Mouse (Mus musculus) cerebellum, adult 2 months (tissue): ENCODE measurements at regions not wholly inside any gene's neighbourhood (a gene's known extent, or its start where the extent isn't known, plus 50 kb on each side); places are given as distances from the start of the nearest gene placed in this dataset.

Source experiments
- DNase-seq, 2 experiments: peaks; one replicate each; pipeline ENCODE4 v3.0.0; 2021
- H3K27ac ChIP-seq: fragments of 200-500 bp; 2 replicates; pipeline ENCODE4 v1.5.1; 2012; ENCODE audit warnings: low read length, control low read depth, inconsistent platforms; ENCODE audit not compliant: insufficient read depth
- H3K27me3 ChIP-seq: fragments of 200-500 bp; 2 replicates; pipeline ENCODE4 v1.6.1; 2012; ENCODE audit warnings: inconsistent platforms, mild to moderate bottlenecking, low read length, moderate library complexity; ENCODE audit not compliant: control insufficient read depth, insufficient read depth
- H3K4me1 ChIP-seq: fragments of 200-500 bp; 2 replicates; pipeline ENCODE4 v1.6.1; 2011; ENCODE audit warnings: low read length; ENCODE audit not compliant: control insufficient read depth, insufficient read depth
- H3K4me3 ChIP-seq: fragments of 200-500 bp; replicated peaks from 2 replicates; pipeline ENCODE3; 2011; ENCODE audit warnings: mild to moderate bottlenecking, low read depth, low read length, control low read depth; ENCODE audit not compliant: insufficient read depth
- CTCF ChIP-seq: fragments of 200-500 bp; IDR thresholded peaks from 2 replicates; pipeline ENCODE4 v1.5.1; 2011; ENCODE audit warnings: low read depth, mild to moderate bottlenecking, control low read depth, low read length, moderate library complexity, borderline replicate concordance; ENCODE audit not compliant: insufficient read depth
- POLR2A ChIP-seq: fragments of 200-500 bp; IDR thresholded peaks from 2 replicates; pipeline ENCODE4 v1.6.1; 2011; ENCODE audit warnings: low read length, control low read depth, borderline replicate concordance; ENCODE audit not compliant: insufficient read depth
- WGBS: fragments of 180-500 bp; shearing (Covaris S2); methylation state at CpG from one replicate; pipeline ENCODE4 v1.1.7; 2018; 5-methylcytosine and 5-hydroxymethylcytosine counted together

DNA sequence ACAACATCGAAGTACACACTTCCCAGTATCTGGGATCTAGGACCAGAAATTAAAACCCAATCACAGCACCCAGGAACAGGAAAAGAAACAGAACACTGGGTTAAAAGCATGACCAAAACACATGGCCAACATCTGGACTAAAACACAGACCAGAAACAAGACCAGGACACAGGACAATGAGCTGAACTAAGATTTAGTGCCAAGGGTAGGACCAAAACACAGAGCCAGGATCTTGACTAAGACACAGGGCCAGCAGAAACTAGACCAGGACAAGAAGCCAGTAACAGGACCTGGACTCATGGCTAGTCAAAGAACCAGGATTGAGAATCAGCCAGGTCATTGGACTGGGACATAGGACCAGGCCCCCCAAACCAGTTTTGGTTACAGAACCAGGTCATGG lies 149.6 kb upstream of the Klf6 start:
- TF ChIP-seq POLR2A (no peak), CTCF (no peak)
- Histone ChIP-seq H3K27ac (no peak overlapping the region), H3K4me3 (no peak overlapping the region), H3K27me3 (no peaks in the 10 kb centered on the region), H3K4me1 (no peaks in the 10 kb centered on the region)
- DNase-seq, result no peak
- WGBS, result 76% methylated on average over 1 of the region's 1 CpGs

DNA sequence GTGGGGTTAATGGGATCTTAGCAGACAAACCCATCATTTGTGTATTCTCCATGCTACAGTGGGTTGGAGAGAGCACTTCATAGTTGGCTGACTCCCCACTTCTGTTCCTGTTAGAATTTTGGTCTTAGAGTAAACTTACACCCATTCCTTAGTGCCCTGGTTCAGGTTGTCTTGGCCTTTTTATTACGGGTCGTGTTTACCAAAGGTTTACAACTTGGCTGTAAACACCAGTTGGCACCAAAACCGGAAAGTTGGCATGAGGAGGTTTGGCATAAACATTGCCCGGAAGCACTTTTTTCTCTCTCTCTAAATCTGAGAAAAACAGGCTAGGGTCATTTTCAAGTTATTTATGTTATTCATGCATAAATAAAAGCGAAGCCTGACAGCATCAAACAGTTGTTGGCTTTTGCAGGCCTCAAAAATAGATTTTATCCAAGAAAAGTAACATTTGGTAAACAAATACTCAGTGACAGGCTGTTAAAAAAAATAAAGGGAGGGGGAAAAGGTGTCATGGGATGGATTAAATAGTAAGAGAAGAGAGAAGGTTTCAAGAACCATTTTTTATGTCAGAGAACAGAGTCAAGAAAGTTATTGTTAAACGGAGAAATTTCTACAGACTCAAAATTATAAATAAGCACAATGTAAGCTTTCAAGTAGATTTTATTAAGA lies 148.0 kb upstream of the Klf6 start:
- no peak for DNase-seq
- WGBS, result 14% methylated on average over 6 of the region's 6 CpGs
- Histone ChIP-seq H3K27ac (no peak overlapping the region), H3K27me3 (no peaks in the 10 kb centered on the region), H3K4me1 (no peaks in the 10 kb centered on the region), H3K4me3 (no peak overlapping the region)
- no peak for TF ChIP-seq CTCF

DNA sequence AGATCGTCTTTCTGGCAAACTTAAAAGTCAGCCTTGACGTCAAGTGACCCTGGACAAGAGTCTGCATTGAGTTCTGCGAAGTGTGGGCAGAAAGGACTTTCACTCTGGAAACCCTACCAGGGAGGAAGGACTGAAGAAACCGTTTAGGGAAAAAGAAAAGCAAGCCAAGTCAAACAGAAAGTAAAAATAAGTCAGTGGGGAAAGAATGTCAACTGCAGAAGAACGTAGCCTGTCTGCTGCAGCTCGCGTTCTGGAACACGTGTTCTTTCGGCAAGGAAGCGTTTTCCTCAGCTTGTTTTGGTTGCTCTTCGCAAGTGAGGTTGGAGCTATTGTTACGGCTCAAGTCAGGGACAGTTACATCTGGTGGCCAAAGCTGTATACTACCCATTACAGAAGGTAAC lies 147.1 kb upstream of the Klf6 start:
- no peak overlapping the region for H3K27ac ChIP-seq
- no peaks in the 10 kb centered on the region for H3K27me3 ChIP-seq
- 59% methylated on average over 12 of the region's 12 CpGs for WGBS
- H3K4me1 ChIP-seq, result no peaks in the 10 kb centered on the region
- no peak overlapping the region for H3K4me3 ChIP-seq
- DNase-seq, result no peak
- no peak for TF ChIP-seq CTCF
- TF ChIP-seq POLR2A, result no peak

DNA sequence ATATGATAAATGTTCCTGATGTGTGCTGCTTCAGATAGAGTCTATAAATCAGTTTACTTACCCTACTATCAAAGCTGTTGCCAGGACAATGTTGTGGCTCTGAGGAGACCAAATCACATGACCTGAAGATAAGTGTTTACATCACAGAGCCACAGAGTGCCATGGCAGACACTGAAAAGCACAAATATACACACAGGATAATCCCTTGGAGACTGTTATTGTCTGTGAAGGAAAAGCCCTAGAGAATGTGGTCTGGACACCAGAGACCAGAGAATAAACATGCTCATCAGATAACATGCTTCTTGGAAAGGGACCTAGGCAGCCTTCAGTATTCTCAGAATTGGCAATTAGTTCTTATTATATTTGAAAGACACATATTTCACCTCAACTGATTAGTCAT lies 146.5 kb upstream of the Klf6 start:
- TF ChIP-seq CTCF, result no peak
- TF ChIP-seq POLR2A, result no peak
- H3K4me3 ChIP-seq, result no peak overlapping the region
- H3K27ac ChIP-seq, result no peak overlapping the region
- no peak for DNase-seq
- H3K4me1 ChIP-seq, result no peaks in the 10 kb centered on the region
- no peaks in the 10 kb centered on the region for H3K27me3 ChIP-seq

- no peak for DNase-seq
- TF ChIP-seq POLR2A (no peak), CTCF (no peak)
- 81% methylated on average over 3 of the region's 3 CpGs for WGBS
- H3K27me3 ChIP-seq, result no peaks in the 10 kb centered on the region
- H3K4me3 ChIP-seq, result no peak overlapping the region
- H3K4me1 ChIP-seq, result no peaks in the 10 kb centered on the region
- no peak overlapping the region for H3K27ac ChIP-seq
These were observed 144.5 kb upstream of the Klf6 start for GRCm38 (mm10) chr13:5716749-5717148.

DNA sequence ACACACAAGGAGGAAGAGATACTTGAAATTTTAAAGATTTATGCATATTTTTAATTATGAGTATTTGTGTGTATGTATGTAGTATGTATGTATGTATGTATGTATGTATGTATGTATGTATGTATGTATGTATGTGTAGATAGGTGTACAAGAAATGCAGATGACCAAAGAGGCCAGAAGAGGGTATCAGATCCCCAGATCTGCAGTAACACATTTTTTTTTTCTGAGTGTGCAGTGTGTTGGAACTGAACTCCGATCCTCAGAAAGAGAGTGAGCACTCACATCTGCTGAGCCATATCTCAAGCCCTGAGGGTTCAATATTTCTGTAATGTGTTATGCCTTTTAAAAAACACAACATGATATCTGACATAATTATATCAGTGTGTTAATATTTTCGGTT lies 138.0 kb upstream of the Klf6 start:
- WGBS, result 92% methylated on average over 2 of the region's 2 CpGs
- DNase-seq, result no peak
- TF ChIP-seq POLR2A (no peak), CTCF (no peak)
- H3K4me3 ChIP-seq, result no peak overlapping the region
- H3K27me3 ChIP-seq, result no peaks in the 10 kb centered on the region
- no peaks in the 10 kb centered on the region for H3K4me1 ChIP-seq
- no peak overlapping the region for H3K27ac ChIP-seq

GRCm38 (mm10) chr13:5724364-5724763 lies 136.9 kb upstream of the Klf6 start:
- Histone ChIP-seq H3K4me3 (no peak overlapping the region), H3K4me1 (no peaks in the 10 kb centered on the region), H3K27ac (no peak overlapping the region), H3K27me3 (no peaks in the 10 kb centered on the region)
- no peak for DNase-seq
- TF ChIP-seq POLR2A, result no peak
- no peak for TF ChIP-seq CTCF
- WGBS, result 69% methylated on average over 1 of the region's 1 CpGs

GRCm38 (mm10) chr13:5725984-5726383 lies 135.3 kb upstream of the Klf6 start:
- TF ChIP-seq POLR2A (no peak), CTCF (no peak)
- WGBS, result 89% methylated on average over 4 of the region's 4 CpGs
- Histone ChIP-seq H3K4me1 (no peaks in the 10 kb centered on the region), H3K27ac (no peak overlapping the region), H3K4me3 (no peak overlapping the region), H3K27me3 (no peaks in the 10 kb centered on the region)
- DNase-seq, result no peak

- 87% methylated on average over 1 of the region's 1 CpGs for WGBS
- TF ChIP-seq POLR2A, result no peak
- TF ChIP-seq CTCF, result no peak
- no peaks in the 10 kb centered on the region for H3K27me3 ChIP-seq
- DNase-seq, result no peak
- no peak overlapping the region for H3K27ac ChIP-seq
- no peaks in the 10 kb centered on the region for H3K4me1 ChIP-seq
- no peak overlapping the region for H3K4me3 ChIP-seq
These were observed 134.8 kb upstream of the Klf6 start for GRCm38 (mm10) chr13:5726446-5726845.
